Mouse (Mus musculus): ENCODE measurements around the gene Scube3.

Gene Scube3

GRCm38 (mm10) chr17:28133193-28133592, 8.7 kb upstream of the Scube3 start:
- DNase-seq = peak; percentile 70 to 75

- DNase-seq = no peak
Measured at GRCm38 (mm10) chr17:28135496-28135895, 6.4 kb upstream of the Scube3 start.

- DNase-seq = no peak
Measured at GRCm38 (mm10) chr17:28136266-28136665, 5.7 kb upstream of the Scube3 start.

GRCm38 (mm10) chr17:28138013-28138412, 3.9 kb upstream of the Scube3 start:
- no peak for DNase-seq

GRCm38 (mm10) chr17:28138685-28139084, 3.3 kb upstream of the Scube3 start:
- DNase-seq = no peak

GRCm38 (mm10) chr17:28140431-28141204, 1.3 kb upstream of the Scube3 start:
- no peak for DNase-seq

GRCm38 (mm10) chr17:28141205-28141650, 713 bp upstream of the Scube3 start:
- DNase-seq = no peak

- DNase-seq = no peak
Measured at GRCm38 (mm10) chr17:28142700-28143610, 1.0 kb downstream of the Scube3 start.

- DNase-seq = no peak
Measured at GRCm38 (mm10) chr17:28143751-28144150, 1.8 kb downstream of the Scube3 start.

- peak in 1 of 2 experiments; percentile 25 for DNase-seq
Measured at GRCm38 (mm10) chr17:28144241-28144640, 2.3 kb downstream of the Scube3 start.

- no peak for DNase-seq
Measured at GRCm38 (mm10) chr17:28148288-28148687, 6.3 kb downstream of the Scube3 start.

GRCm38 (mm10) chr17:28149734-28150133, 7.8 kb downstream of the Scube3 start:
- DNase-seq = peak in 1 of 2 experiments; percentile 23

GRCm38 (mm10) chr17:28150456-28150855, 8.5 kb downstream of the Scube3 start:
- peak in 1 of 2 experiments; percentile 20 for DNase-seq

GRCm38 (mm10) chr17:28153095-28153494, 11.2 kb downstream of the Scube3 start:
- no peak for DNase-seq

- peak in 1 of 2 experiments; percentile 16 for DNase-seq
Measured at GRCm38 (mm10) chr17:28154970-28155369, 13.0 kb downstream of the Scube3 start.

- no peak for DNase-seq
Measured at GRCm38 (mm10) chr17:28160361-28160760, 18.4 kb downstream of the Scube3 start.

GRCm38 (mm10) chr17:28161310-28161881, 19.5 kb downstream of the Scube3 start:
- peak in 1 of 2 experiments; percentile 22 for DNase-seq

GRCm38 (mm10) chr17:28163666-28164065, 21.7 kb downstream of the Scube3 start:
- DNase-seq = peak; percentile 83 to 84

- DNase-seq = no peak
Measured at GRCm38 (mm10) chr17:28170460-28171305, 28.7 kb downstream of the Scube3 start.

- no peak for DNase-seq
Measured at GRCm38 (mm10) chr17:28172690-28173089, 30.7 kb downstream of the Scube3 start.

- peak; percentile 90 to 96 for DNase-seq
Measured at GRCm38 (mm10) chr17:28176775-28177539, 35.0 kb downstream of the Scube3 start, which contains the start of gene Zfp523. TSS of gene Zfp523 (plus strand) at chr17:28177129.

Measured in kidney, postnatal 25 days (tissue).